Mouse (Mus musculus) cerebellum, postnatal 25 days (tissue): ENCODE data around the gene Lhfp.

Source experiments
- DNase-seq, 2 experiments: peaks; one replicate each; pipeline ENCODE4 v3.0.0; 2021; ENCODE audit warnings: mixed read lengths in 2 of 2

Gene Lhfp

DNA sequence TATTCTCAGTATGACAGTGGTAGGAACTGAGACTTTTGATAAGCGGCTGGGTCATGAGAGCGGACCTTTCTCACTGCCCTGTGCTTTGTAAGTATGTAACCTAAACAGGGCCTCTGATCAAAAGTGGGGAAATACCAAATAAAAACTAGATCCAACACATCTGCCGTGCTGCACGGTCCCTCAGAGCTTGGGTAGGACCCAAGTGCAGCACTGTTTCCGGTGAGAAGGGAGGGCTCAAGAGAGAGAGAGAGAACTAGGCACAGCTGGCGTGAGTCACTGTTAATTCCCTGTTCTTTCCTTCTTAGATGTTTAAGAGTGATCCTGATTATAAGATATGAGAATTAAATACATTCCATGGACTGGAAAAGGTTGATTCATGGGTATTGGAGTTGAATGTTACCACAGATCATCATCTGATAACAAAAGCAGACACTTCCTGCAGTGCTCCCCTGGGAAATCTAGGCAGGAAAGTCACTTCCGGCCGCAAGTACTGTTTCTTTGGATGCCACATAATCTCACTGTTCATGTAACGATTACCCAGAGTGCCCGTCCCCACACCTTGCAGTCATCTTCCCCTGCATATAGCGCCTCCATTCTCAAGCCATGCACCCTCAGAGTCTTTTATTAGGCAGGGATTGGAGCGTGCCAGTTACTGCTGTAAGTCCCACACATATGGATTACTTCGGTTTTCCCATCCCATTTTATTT lies 243.3 kb downstream of the Lhfp start:
- DNase-seq, result no peak

DNA sequence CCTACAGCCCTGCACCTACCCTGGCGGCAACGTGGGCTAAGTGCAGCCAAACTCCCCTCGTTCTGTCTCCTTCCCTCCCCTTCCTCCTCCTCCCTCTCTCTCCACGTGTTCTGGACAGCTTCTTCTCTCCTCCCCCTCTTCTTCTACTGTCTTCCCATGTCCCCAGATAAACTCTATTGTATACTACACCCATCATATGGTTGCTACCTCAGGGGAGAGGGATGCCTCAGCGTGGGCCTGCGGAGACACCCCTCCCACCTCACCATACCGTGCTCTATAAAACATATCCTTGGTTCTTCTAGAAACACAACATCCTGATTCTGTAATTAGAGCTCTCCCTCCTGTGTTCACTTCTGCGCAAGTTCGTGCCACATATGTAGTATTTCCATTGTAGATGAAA lies 247.3 kb downstream of the Lhfp start:
- DNase-seq, result no peak

DNA sequence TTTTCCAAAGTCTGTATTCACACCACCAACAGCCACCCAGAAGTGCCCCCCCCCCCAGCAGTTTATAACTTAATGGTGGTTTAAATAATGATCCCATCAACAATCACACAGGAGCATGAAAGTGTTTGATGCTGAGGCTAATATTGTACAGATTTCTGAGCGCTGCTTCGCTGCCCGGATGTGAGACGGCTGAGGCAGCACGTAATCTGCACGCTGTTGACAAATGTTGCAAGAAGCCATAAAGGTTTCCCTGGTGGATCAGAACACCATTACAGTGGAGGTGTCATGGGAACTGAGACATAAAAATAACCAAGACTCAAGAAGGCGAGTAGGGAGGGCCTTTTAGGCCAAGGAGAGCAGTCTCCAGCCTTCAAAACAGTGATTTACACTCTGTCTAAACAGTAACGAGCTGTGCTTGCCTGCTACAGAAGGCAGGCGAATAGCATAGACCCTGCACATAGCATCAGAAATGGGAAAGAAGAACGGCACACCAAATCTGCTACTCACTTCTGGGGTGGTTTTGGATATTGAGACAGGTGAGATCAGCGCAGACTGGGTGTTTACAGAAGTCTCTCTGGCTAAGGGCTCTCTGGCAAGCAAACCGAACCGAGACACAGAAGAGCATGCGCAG lies 248.4 kb downstream of the Lhfp start:
- no peak for DNase-seq

DNA sequence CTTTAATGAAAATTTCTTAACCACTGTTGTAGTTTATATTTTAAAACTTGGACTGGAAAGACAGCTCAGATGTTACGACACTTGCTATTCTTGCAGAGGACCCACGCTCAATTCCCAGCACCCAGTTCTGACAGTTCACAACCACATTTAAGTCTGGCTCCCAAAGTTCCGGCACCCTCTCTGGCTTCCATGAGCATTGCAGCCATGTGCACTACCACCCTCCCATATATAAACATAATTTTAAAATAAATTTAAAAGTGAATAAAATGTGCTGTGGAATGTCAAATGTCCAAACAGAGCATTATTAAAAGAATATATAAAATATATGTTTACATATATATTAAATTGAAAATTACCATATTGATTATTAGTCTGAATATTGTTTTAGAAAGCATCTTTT lies 249.9 kb downstream of the Lhfp start:
- no peak for DNase-seq

DNA sequence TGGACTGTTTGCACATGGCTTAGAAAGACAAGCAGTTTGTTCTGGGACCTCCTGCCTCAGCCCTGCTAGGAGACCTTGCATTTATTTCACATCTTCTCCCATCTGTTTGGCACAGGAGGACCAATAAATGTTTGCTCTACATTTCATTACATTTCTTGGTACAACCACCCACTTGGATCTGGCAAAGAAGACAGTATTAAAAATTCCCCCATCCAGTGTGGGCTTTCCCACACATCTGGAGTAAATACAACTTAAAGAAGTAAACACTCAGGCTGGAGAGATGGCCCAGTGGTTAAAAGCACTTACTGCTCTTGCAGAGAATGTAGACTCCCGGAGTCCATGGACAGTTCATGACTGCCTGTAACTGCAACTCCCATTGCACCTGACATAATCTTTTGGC lies 250.6 kb downstream of the Lhfp start:
- no peak for DNase-seq

DNA sequence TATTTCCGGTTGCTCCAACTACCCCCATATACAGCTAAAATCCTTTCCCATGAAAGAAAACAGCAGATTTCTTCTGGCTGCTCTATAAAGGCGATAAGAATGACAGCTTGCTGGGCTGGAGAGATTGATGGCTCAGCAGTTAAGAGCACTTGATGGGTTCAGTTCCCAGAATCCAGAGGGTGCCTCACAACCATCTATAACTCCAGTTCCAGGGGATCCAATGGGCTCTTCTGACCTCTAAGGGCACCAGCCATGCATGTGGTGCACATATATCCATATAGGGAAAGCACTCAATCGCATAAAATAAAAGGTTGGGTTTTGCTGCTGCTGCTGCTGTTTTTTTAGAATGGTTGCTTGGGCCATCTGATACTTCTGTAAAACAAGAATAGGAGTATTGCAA lies 251.1 kb downstream of the Lhfp start:
- no peak for DNase-seq

DNA sequence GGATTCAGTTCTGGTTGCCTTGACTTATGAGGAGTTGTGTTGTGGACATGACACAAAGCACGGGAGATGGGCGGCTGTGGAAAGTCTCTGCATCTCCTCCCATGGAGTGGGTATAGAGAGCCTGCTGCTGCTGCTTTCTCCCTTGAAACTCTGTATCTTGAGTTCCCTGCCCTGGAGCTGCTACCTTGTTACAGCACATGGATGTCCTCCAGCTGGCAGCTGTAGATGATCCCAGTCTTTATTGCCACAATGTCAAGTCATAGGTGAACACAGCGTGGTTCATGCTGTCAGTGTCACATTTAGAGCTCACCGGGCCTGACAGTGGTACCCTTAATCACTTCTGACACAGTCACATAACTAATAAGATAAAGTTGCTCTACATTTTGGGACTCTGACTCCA lies 251.7 kb downstream of the Lhfp start:
- no peak for DNase-seq

DNA sequence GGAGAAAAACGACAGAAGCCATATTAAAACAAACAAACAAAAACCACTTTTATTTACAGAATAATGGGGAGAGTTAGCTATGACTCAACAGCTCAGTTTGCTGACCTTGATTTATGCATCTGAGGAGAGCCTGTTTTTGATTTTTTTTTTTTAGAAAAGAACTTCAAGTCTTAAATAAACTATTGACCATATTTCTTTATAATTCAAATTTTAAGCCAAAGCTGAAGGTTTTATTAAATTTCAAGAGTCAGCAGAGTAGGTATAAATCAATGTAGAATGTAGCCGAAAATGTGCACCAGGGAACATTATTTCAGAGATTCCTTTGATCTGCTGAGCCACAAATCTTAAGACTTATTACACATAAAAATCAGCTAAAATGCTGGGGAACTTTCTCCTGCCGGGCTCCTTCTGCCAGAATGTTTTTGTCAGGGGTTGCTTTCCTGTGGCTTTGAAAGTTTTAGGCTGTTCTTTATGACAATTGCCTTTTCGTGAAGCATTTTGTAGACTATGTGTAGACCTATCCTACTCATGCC lies 252.6 kb downstream of the Lhfp start:
- no peak for DNase-seq

DNA sequence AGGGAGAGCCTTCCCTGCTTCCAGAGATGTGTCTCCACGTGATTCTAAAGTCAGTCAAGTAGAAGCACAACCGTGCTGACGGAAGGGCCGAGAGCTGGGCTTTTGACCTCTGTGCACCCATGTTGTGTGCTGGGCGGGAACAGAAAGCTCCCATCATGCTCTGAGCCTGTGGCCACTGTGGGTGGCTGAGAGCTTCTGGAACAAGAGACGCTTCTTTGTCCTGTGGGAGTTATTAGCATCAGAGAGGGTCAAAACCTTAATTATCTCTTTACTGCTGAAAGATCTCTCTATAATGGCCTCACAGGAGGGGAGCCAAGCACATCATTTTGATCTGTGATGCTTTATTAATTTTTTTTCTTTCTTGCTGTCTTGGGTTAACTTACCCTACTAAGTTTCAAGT lies 253.5 kb downstream of the Lhfp start:
- no peak for DNase-seq

DNA sequence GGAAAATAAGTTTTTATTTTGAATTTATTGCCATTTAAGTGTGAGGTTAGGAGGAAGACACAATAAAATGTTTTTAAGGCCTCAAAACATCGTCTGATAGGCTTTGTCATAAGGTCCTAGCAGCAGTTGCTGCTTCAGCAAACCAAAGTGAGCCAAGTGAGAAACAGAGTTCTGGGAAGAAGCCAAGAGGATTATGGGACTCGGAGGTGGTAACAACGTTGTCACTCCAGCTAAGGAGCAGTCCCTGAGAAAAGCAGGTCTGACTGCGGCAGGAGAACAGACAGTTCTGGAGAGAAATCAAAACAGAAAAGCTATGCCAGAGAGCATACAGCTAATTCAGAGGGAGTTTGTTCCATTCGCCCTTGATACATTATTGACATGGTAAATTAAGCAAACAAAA lies 260.5 kb downstream of the Lhfp start:
- peak in 1 of 2 experiments; percentile 9 for DNase-seq

DNA sequence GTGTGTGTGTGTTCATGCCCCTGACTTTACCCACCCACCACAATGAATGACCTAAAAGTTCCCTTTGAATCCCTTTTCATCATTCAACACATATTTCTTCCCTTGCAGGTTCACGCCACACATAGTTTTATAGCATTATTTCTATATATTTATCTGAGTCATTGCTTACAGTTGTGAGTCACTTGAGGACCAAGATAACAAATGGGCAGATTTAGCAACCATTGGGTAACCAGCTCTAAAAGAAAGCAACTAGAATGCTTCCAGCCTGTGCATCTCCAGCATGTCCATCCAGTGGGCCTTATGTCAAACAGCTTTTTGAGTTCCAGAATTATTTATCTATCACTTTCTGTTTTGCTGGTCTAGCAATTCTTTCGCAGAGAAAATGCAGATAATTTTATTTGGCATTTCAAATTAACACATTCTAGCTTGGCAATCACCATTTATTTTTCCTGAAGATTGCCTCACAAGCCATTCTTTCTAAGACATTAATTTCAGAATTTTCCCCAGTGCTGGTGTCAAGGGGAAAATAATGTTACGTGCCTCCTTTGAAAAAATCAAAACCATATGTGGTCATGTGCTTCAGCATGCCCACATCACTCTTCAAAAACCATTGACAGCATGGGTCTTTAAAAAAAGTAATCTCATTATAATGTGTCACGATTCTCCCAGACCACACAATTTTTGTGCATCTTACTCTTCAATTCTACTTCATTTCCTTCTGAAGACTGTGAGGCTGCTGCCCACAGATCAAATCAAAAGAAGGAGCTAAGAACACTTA lies 263.0 kb downstream of the Lhfp start:
- no peak for DNase-seq

DNA sequence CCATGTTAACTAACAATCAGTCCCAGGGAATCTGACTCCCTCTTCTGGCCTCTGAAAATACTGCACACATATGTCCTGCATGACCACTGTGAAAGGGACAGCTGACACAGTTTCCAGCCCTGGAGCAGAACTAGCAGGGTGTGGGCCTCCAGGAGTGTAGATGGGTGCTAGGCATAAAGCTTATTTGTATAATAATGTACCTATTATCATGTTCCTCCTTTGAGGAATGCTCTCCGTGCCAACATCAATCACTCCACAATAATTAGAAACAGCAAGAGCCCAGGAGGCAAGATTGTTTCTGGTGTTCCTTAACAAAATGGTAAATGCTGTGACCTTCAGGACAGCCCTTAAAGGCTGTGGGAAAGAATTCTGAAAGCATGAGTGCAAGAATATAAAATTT lies 264.5 kb downstream of the Lhfp start:
- no peak for DNase-seq

DNA sequence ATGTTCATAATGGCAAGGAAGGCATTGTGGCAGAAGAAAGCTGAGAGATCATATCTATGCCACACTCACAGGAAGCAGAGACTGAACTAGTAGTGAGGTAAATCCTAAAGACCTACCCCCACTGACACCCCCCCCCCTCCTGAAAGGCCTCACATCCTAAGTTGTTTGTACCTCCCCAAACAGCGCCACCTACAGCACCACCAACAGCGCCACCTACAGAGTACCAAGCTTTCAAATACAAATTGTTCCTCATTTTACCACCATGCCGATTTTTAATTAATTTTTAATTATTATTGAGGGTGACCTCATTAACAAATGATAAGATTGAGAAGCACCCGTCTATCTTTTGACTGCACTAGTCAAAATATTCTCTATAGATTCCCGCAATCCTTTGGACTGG lies 267.3 kb downstream of the Lhfp start:
- no peak for DNase-seq

DNA sequence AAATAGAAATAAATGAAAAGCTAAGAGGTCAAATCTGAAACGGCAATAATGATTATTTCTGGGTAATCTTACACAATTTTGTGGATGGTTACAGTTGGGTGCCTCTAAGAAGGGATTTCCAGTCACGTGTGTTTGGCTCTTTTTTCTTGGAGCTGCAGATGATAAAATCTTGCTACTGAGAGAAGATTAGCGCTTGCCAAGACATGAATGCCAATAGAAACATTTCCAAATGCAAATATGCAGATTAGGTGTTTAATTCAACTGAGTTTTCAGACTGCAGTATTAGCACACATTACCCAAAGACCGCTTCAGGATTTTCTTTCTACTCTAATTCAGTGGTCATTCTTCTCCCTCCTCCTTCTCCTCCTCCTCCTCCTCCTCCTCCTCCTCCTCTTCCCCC lies 268.8 kb downstream of the Lhfp start:
- DNase-seq, result no peak

DNA sequence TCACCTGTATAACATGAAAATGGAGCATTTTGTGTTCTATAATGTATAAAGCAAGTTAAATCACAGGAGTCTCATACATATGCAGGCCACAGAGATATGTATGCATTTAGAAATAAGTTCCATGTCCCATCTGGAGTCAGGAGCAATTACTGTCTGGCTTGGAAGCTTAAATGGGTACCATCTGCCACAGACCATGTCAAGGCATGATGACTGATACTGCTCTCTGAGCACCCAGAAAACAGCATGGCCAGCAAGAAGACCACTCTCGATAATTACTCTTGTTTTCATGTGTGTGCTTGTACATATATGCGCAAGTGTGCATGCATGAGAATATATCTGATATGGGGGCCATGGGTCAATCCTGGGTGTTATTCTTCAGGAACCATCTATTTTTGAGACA lies 269.3 kb downstream of the Lhfp start:
- no peak for DNase-seq
